8 mouse cellular contexts compared by ENCODE assay signal in genomic region chr11:94869866-94870265, GRCm38 (mm10).
DNase-seq lines count a peak whose midpoint lies in the region; ATAC-seq and TF ChIP-seq lines count a peak whose summit lies in the region.
"Not testable (repeated sequence)": the region's sequence is repeated elsewhere in the genome, so short reads cannot be mapped to it uniquely, and the experiment has no call there.

No protein-coding gene starts in this region.

- intact Hi-C loops in left cerebral cortex, adult 2 months (cut with DNase I): not testable (repeated sequence)

- peak overlapping the region; percentile 39 for H3K4me2 ChIP-seq in embryonic facial prominence, embryonic 13.5 days
- H3K4me2 ChIP-seq in intestine, embryonic 16.5 days (ENCODE audit: low read depth, low read length): 0 out of 2 replicates have a peak overlapping the region, but pooled peaks have one; percentile 27

- H3K9me3 ChIP-seq in embryonic facial prominence, embryonic 13.5 days; intestine, embryonic 16.5 days (ENCODE audit: control insufficient read depth, low read length): not testable (repeated sequence)

- not testable (repeated sequence) for H3K27ac ChIP-seq in embryonic facial prominence, embryonic 13.5 days; intestine, embryonic 16.5 days (ENCODE audit: low read length); left cerebral cortex, adult 2 months

- not testable (repeated sequence) for H3K27me3 ChIP-seq in embryonic facial prominence, embryonic 13.5 days; intestine, embryonic 16.5 days (replicated peaks; ENCODE audit: control insufficient read depth, insufficient read depth, low read length)

- DNase-seq in A20 (ENCODE audit: low read depth, low spot score): peak; percentile 43
- peak; percentile 28 for DNase-seq in c-Kit-positive CD71-negative TER-119-negative erythroid progenitor cells, embryonic 14.5 days (ENCODE audit: low read depth)
- peak; percentile 40 to 47 for DNase-seq in heart, adult 18-20 months
- not testable (repeated sequence) for DNase-seq in left cerebral cortex, adult 2 months (ENCODE audit: extremely low spot score in 1 of 2, low spot score in 2 of 2)
- peak; percentile 82 for DNase-seq in lung, postnatal 10 days
- peak; percentile 30 to 35 for DNase-seq in right cerebral cortex, adult 2 months (ENCODE audit: low spot score in 2 of 2)

- WGBS in embryonic facial prominence, embryonic 13.5 days: 14% methylated on average over 4 of the region's 4 CpGs
- WGBS in intestine, embryonic 16.5 days: 23% methylated on average over 4 of the region's 4 CpGs

- peaks cover 44% of the 10 kb centered on the region for H3K4me1 ChIP-seq in embryonic facial prominence, embryonic 13.5 days
- H3K4me1 ChIP-seq in intestine, embryonic 16.5 days (ENCODE audit: control insufficient read depth, insufficient read depth, low read length): peaks cover 20% of the 10 kb centered on the region

- peak; percentile 39; the same call in 1 of the 2 replicates for ATAC-seq in embryonic facial prominence, embryonic 13.5 days (ENCODE audit: insufficient number of reproducible peaks, insufficient read depth, low FRiP score, low TSS enrichment, low read depth)
- peak; percentile 49 for ATAC-seq in intestine, embryonic 16.5 days

- H3K4me3 ChIP-seq in embryonic facial prominence, embryonic 13.5 days; intestine, embryonic 16.5 days (ENCODE audit: low read length); left cerebral cortex, adult 2 months: not testable (repeated sequence)

- H3K9ac ChIP-seq in embryonic facial prominence, embryonic 13.5 days; intestine, embryonic 16.5 days (ENCODE audit: low read depth, low read length): not testable (repeated sequence)

- peak; percentile 34 for TF ChIP-seq CTCF in left cerebral cortex, adult 2 months (IDR thresholded peaks at IDR 0.05)

- not testable (repeated sequence) for H3K36me3 ChIP-seq in embryonic facial prominence, embryonic 13.5 days; intestine, embryonic 16.5 days (ENCODE audit: control insufficient read depth, insufficient read depth, low read length)
